Mouse (Mus musculus) right cerebral cortex, postnatal 10 days (tissue): ENCODE measurements around the gene C2cd5.

Experiments used
- DNase-seq, 2 experiments: peaks; one replicate each; pipeline ENCODE4 v3.0.0; 2021; ENCODE audit warnings: low spot score in 2 of 2

Gene C2cd5

GRCm38 (mm10) chr6:143115505-143115904 lies 15.6 kb upstream of the C2cd5 start:
- no peak for DNase-seq

- DNase-seq, result no peak
Measured at GRCm38 (mm10) chr6:143115011-143115445, 15.1 kb upstream of the C2cd5 start.

GRCm38 (mm10) chr6:143114556-143114955 lies 14.6 kb upstream of the C2cd5 start:
- DNase-seq, result no peak

GRCm38 (mm10) chr6:143110371-143110770 lies 10.4 kb upstream of the C2cd5 start:
- no peak for DNase-seq

GRCm38 (mm10) chr6:143109622-143110218 lies 9.8 kb upstream of the C2cd5 start:
- DNase-seq, result no peak

- no peak for DNase-seq
Measured at GRCm38 (mm10) chr6:143108031-143108430, 8.1 kb upstream of the C2cd5 start.

- no peak for DNase-seq
Measured at GRCm38 (mm10) chr6:143107611-143108010, 7.7 kb upstream of the C2cd5 start.

GRCm38 (mm10) chr6:143105766-143106165 lies 5.8 kb upstream of the C2cd5 start:
- DNase-seq, result peak in 1 of 2 experiments; percentile 43

- DNase-seq, result no peak
Measured at GRCm38 (mm10) chr6:143103981-143104680, 4.2 kb upstream of the C2cd5 start.

- DNase-seq, result no peak
Measured at GRCm38 (mm10) chr6:143100478-143101115, 656 bp upstream of the C2cd5 start.

GRCm38 (mm10) chr6:143099281-143099680 lies 660 bp downstream of the C2cd5 start:
- DNase-seq, result peak; percentile 52 to 63

GRCm38 (mm10) chr6:143095126-143095525 lies 4.8 kb downstream of the C2cd5 start:
- DNase-seq, result no peak

- DNase-seq, result no peak
Measured at GRCm38 (mm10) chr6:143092856-143093255, 7.1 kb downstream of the C2cd5 start.

GRCm38 (mm10) chr6:143091076-143091475 lies 8.9 kb downstream of the C2cd5 start:
- DNase-seq, result no peak

GRCm38 (mm10) chr6:143087332-143087731 lies 12.6 kb downstream of the C2cd5 start:
- DNase-seq, result no peak

- DNase-seq, result no peak
Measured at GRCm38 (mm10) chr6:143085898-143086297, 14.0 kb downstream of the C2cd5 start.

- DNase-seq, result no peak
Measured at GRCm38 (mm10) chr6:143084314-143085025, 15.5 kb downstream of the C2cd5 start.

GRCm38 (mm10) chr6:143081479-143082106 lies 18.3 kb downstream of the C2cd5 start:
- no peak for DNase-seq

- DNase-seq, result no peak
Measured at GRCm38 (mm10) chr6:143080774-143081173, 19.2 kb downstream of the C2cd5 start.

GRCm38 (mm10) chr6:143079126-143079525 lies 20.8 kb downstream of the C2cd5 start:
- DNase-seq, result no peak

- no peak for DNase-seq
Measured at GRCm38 (mm10) chr6:143076461-143076860, 23.5 kb downstream of the C2cd5 start.

- DNase-seq, result no peak
Measured at GRCm38 (mm10) chr6:143073914-143074313, 26.0 kb downstream of the C2cd5 start.
